Mouse (Mus musculus) G1E (cell line): ENCODE measurements at regions not wholly inside any gene's neighbourhood (a gene's known extent, or its start where the extent isn't known, plus 50 kb on each side); places are given as distances from the start of the nearest gene placed in this dataset.

Experiments
- ATAC-seq: 2 replicates; pipeline ENCODE4 v1.8.0; 2016; ENCODE audit warnings: mild to moderate bottlenecking; ENCODE audit not compliant: insufficient number of reproducible peaks, poor library complexity, low FRiP score, severe bottlenecking; ENCODE audit errors: extremely low read depth
- DNase-seq: peaks from one replicate; pipeline ENCODE4 v3.0.0; 2012; ENCODE audit warnings: low spot score
- H3K27me3 ChIP-seq: 2 replicates; pipeline ENCODE4 v1.6.1; 2012; ENCODE audit warnings: mild to moderate bottlenecking, low read length, inconsistent platforms; ENCODE audit not compliant: insufficient read depth
- H3K36me3 ChIP-seq: replicated peaks from 2 replicates; pipeline ENCODE3; 2012; ENCODE audit warnings: mild to moderate bottlenecking, inconsistent platforms
- H3K4me1 ChIP-seq: 2 replicates; pipeline ENCODE4 v1.6.1; 2012; ENCODE audit warnings: low read depth, low read length, inconsistent platforms, mixed read lengths; ENCODE audit not compliant: insufficient read depth
- H3K4me3 ChIP-seq: 2 replicates; pipeline ENCODE4 v1.5.1; 2012; ENCODE audit warnings: low read depth, mild to moderate bottlenecking, inconsistent platforms, low read length, moderate library complexity, mixed read lengths
- H3K9me3 ChIP-seq: replicated peaks from 2 replicates; pipeline ENCODE4 v1.6.1; 2012; ENCODE audit warnings: inconsistent platforms
- CTCF ChIP-seq: IDR thresholded peaks from 2 replicates; pipeline ENCODE4 v1.5.1; 2012; ENCODE audit warnings: low read depth, low read length, inconsistent platforms, mixed read lengths
- GATA1 ChIP-seq: IDR thresholded peaks from 2 replicates; pipeline ENCODE4 v1.6.1; 2012; ENCODE audit warnings: borderline replicate concordance, low read length, inconsistent platforms, mixed read lengths
- GATA2 ChIP-seq: IDR thresholded peaks from 2 replicates; pipeline ENCODE4 v1.6.1; 2012; ENCODE audit warnings: low read depth, low read length, inconsistent platforms, borderline replicate concordance
- POLR2AphosphoS5 ChIP-seq: IDR thresholded peaks from 2 replicates; pipeline ENCODE4 v1.6.1; 2012; ENCODE audit warnings: low read depth, low read length, inconsistent platforms; ENCODE audit not compliant: insufficient replicate concordance
- TAL1 ChIP-seq: conservative IDR thresholded peaks from 2 replicates; pipeline ENCODE4 v1.6.1; 2012; ENCODE audit warnings: low read depth, low read length, inconsistent platforms, mixed read lengths

DNA sequence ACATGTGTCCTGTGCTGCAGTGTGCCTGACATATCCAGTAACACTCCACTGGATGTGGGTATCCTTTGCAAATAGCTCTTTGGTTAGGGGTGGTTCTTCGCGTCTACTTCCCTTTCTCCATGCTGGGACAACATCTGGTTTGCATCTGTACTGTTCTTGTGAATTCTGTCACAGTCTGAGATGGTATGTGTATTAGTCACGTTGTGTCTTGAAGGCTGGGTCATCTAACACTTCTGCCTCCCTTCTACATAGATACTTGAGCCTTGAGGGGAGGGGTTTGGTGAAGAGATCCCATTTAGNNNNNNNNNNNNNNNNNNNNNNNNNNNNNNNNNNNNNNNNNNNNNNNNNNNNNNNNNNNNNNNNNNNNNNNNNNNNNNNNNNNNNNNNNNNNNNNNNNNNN lies 294.9 kb downstream of the Lmo7 start:
- ATAC-seq: no peak
- Histone ChIP-seq H3K4me3 (no peak overlapping the region), H3K9me3 (peaks cover 26% of the 10 kb centered on the region), H3K27me3 (no peaks in the 10 kb centered on the region), H3K4me1 (no peaks in the 10 kb centered on the region), H3K36me3 (no peaks in the 10 kb centered on the region)
- no peak for DNase-seq
- no peak for TF ChIP-seq GATA1
- no peak for TF ChIP-seq CTCF
- no peak for TF ChIP-seq GATA2
- no peak for TF ChIP-seq POLR2AphosphoS5
- no peak for TF ChIP-seq TAL1

DNA sequence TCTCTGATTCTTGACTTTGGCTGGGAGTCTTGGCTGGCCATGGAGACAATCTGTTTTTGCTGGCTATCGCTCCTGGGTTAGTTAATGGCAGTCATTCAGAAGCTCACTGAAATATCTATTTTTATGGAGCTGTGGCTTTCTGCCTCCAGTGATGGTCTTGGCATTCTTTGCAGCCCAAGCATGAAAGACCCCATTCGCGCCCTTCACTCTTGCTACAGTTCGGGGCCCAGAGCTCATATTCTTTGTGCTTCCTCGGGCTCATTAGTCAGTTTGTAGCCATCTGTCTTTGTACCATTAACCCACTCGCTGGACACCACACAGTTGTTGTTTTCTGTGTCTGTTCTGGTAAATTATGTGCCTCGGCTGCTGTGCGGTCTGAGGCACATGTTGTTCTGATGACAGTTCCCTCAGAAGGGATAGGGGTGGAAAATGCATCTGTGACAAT lies 290.4 kb downstream of the Lmo7 start:
- TF ChIP-seq POLR2AphosphoS5: no peak
- H3K4me1 ChIP-seq: no peaks in the 10 kb centered on the region
- ATAC-seq (no peak), DNase-seq (no peak)
- no peak overlapping the region for H3K4me3 ChIP-seq
- peaks cover 26% of the 10 kb centered on the region for H3K9me3 ChIP-seq
- no peaks in the 10 kb centered on the region for H3K36me3 ChIP-seq
- H3K27me3 ChIP-seq: no peaks in the 10 kb centered on the region

DNA sequence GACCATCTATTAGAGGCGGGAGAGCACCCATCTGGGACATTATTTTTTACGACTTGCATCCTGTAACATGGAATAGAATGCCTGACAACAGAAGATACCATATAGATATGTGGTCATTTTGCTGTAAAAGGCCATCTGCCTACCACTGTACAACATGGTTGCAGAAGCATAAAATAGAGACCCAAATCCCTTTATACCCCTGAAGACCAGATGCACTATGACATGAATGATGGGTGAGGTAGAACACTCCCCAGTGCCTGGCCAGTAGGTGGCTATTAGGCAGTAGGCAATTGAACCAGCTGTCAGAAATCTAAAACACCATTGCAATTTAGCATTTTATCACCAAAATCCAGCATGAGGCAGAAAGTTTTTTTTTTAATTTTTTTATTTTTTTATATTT lies 289.6 kb downstream of the Lmo7 start:
- TF ChIP-seq TAL1: no peak
- no peak for TF ChIP-seq GATA2
- TF ChIP-seq POLR2AphosphoS5: no peak
- no peak for TF ChIP-seq CTCF
- no peak for TF ChIP-seq GATA1
- no peak for DNase-seq
- ATAC-seq: no peak
- Histone ChIP-seq H3K4me3 (no peak overlapping the region), H3K36me3 (no peaks in the 10 kb centered on the region), H3K4me1 (no peaks in the 10 kb centered on the region), H3K27me3 (no peaks in the 10 kb centered on the region), H3K9me3 (peaks cover 28% of the 10 kb centered on the region)

- ATAC-seq: no peak
- Histone ChIP-seq H3K9me3 (peaks cover 30% of the 10 kb centered on the region), H3K4me1 (no peaks in the 10 kb centered on the region), H3K36me3 (no peaks in the 10 kb centered on the region), H3K4me3 (no peak overlapping the region), H3K27me3 (no peaks in the 10 kb centered on the region; the same call in 1 of the 2 replicates)
- TF ChIP-seq POLR2AphosphoS5 (no peak), CTCF (no peak), GATA1 (no peak), TAL1 (no peak), GATA2 (no peak)
- DNase-seq: no peak
Measured at GRCm38 (mm10) chr14:102016572-102016971, 286.8 kb downstream of the Lmo7 start.

DNA sequence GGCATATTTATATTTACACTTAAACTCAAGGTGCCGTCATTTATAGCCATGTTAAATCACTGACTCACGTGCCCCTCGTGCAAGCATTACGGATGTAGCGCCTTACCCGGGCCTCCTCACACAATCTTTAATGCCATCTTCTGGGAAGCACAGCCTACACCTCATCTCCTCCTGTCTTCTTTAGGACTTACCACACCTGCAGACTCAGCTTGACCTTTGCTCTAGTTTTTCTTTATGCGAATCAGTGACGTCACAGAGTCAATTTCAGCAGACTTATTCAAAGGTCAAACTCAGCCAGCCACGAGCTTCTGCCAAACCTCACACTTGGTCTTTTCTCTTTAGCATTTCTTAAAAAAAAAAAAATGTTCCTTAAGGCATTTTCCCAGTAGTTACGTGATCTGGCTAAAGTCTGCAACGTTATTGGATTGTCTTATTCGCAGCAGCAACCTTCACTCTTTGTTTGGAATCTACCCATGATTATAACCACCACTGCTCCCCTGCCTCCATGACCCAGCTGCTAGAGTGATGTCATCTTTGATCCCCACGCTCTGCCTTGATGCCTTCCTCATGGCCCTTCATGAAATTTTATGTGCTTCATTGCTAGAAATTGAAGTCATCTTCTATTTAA lies 285.3 kb downstream of the Lmo7 start:
- Histone ChIP-seq H3K27me3 (no peaks in the 10 kb centered on the region; the same call in 1 of the 2 replicates), H3K9me3 (peaks cover 25% of the 10 kb centered on the region), H3K4me1 (no peaks in the 10 kb centered on the region), H3K36me3 (no peaks in the 10 kb centered on the region), H3K4me3 (no peak overlapping the region)
- TF ChIP-seq TAL1: no peak
- no peak for TF ChIP-seq CTCF
- TF ChIP-seq POLR2AphosphoS5: no peak
- no peak for TF ChIP-seq GATA1
- TF ChIP-seq GATA2: no peak
- ATAC-seq: no peak
- DNase-seq: no peak

DNA sequence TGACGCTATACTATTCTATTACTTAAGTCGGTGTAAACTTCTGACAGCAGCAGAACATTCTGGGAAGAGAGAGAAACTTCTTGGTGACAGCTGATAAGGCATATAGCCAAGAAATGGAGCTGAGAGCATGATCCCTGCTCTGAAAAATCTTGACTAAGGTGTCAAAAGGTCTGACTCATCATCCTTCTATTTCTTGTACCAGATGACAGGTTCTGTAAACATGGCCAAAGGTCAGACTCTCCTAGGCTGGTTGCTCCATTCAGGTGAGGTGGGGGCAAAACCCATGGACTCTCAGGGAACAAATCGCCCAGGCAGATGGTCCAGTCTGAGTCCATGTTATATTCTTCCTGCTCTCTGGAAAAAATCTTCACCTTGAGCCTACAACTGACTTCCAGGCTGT lies 283.5 kb downstream of the Lmo7 start:
- no peak for ATAC-seq
- no peaks in the 10 kb centered on the region; the same call in 1 of the 2 replicates for H3K27me3 ChIP-seq
- TF ChIP-seq POLR2AphosphoS5 (no peak), CTCF (no peak), GATA2 (no peak), TAL1 (no peak), GATA1 (no peak)
- no peak overlapping the region for H3K4me3 ChIP-seq
- H3K4me1 ChIP-seq: no peaks in the 10 kb centered on the region
- H3K36me3 ChIP-seq: no peaks in the 10 kb centered on the region
- H3K9me3 ChIP-seq: peaks cover 21% of the 10 kb centered on the region
- DNase-seq: no peak

DNA sequence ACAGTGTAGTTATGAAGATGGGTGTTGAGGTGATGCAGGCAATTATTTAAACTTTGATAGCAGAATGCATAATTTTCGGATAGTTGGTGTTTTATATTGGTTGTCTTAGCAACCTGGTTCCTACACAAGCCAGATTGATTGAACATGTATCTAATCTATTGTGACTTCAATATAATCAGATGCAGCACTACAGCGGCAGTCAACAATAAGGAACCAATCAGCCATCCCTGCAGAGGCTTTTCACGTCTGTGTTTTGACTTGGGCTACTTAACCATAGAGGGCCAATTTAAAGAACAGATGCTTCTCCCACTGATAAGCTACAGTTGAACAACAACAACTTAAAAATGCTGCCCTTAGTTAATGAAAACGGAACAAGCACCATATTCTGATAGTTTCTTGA lies 267.8 kb downstream of the Lmo7 start:
- Histone ChIP-seq H3K27me3 (no peaks in the 10 kb centered on the region), H3K4me1 (no peaks in the 10 kb centered on the region), H3K36me3 (no peaks in the 10 kb centered on the region), H3K9me3 (peaks cover 27% of the 10 kb centered on the region), H3K4me3 (no peak overlapping the region)
- DNase-seq (no peak), ATAC-seq (no peak)
- TF ChIP-seq GATA2: no peak
- no peak for TF ChIP-seq POLR2AphosphoS5
- TF ChIP-seq CTCF: no peak
- TF ChIP-seq TAL1: no peak
- no peak for TF ChIP-seq GATA1
